Mouse (Mus musculus) ES-Bruce4 (cell line): Measurements from ENCODE around the gene Emp3. TPM values are rescaled to one million over a fixed set of nuclear protein-coding genes. Genes with fewer than 3 reads are reported as not detected.
A peak's percentile ranks its signal among the peaks of the same experiment; 100 is the strongest.
"Not testable (repeated sequence)": the region's sequence is repeated elsewhere in the genome, so short reads cannot be mapped to it uniquely, and the experiment has no call there.

Experiments used
- H3K27ac ChIP-seq: 2 replicates; pipeline ENCODE4 v1.5.1; 2012; ENCODE audit warnings: low read length, inconsistent platforms; ENCODE audit not compliant: insufficient read depth
- H3K27me3 ChIP-seq: 2 replicates; pipeline ENCODE4 v1.6.1; 2012; ENCODE audit warnings: mild to moderate bottlenecking, low read length, inconsistent platforms; ENCODE audit not compliant: control insufficient read depth, poor library complexity, insufficient read depth, severe bottlenecking
- H3K36me3 ChIP-seq: 2 replicates; pipeline ENCODE4 v1.6.1; 2012; ENCODE audit warnings: inconsistent platforms, mild to moderate bottlenecking, low read length, moderate library complexity; ENCODE audit not compliant: control insufficient read depth, poor library complexity, insufficient read depth, severe bottlenecking
- H3K4me1 ChIP-seq: one replicate; pipeline ENCODE4 v1.8.1; 2011; ENCODE audit warnings: low read length; ENCODE audit not compliant: control insufficient read depth, insufficient read depth
- H3K4me3 ChIP-seq: 2 replicates; pipeline ENCODE4 v1.5.1; 2011; ENCODE audit warnings: low read depth, mild to moderate bottlenecking, low read length
- H3K9ac ChIP-seq: 2 replicates; pipeline ENCODE4 v1.6.1; 2012; ENCODE audit warnings: low read depth, mild to moderate bottlenecking, inconsistent platforms; ENCODE audit not compliant: poor library complexity, severe bottlenecking
- H3K9me3 ChIP-seq: replicated peaks from 2 replicates; pipeline ENCODE4 v1.6.1; 2012; ENCODE audit warnings: mild to moderate bottlenecking, low read length, inconsistent platforms; ENCODE audit not compliant: control insufficient read depth, poor library complexity, insufficient read depth, severe bottlenecking
- CTCF ChIP-seq: IDR thresholded peaks from one replicate; pipeline ENCODE4 v1.8.1; 2011; ENCODE audit warnings: low read depth, low read length
- EP300 ChIP-seq: IDR thresholded peaks from 2 replicates; pipeline ENCODE4 v1.6.1; 2011; ENCODE audit warnings: low read depth, low read length; ENCODE audit not compliant: insufficient read depth
- POLR2A ChIP-seq: IDR thresholded peaks from one replicate; pipeline ENCODE4 v1.8.1; 2011; ENCODE audit warnings: low read length; ENCODE audit not compliant: insufficient read depth
- polyA plus RNA-seq: library from polyadenylated mRNA; stranded (reverse); fragments of >200 nt; gene quantifications from 2 replicates; pipeline ENCODE4 v1.2.4, GENCODE M21; 2011; ENCODE audit warnings: low read depth; ENCODE audit not compliant: missing spikeins, insufficient read depth, insufficient read length

The Emp3 gene
- polyA plus RNA-seq, 1 experiment, result 10.6 TPM

DNA sequence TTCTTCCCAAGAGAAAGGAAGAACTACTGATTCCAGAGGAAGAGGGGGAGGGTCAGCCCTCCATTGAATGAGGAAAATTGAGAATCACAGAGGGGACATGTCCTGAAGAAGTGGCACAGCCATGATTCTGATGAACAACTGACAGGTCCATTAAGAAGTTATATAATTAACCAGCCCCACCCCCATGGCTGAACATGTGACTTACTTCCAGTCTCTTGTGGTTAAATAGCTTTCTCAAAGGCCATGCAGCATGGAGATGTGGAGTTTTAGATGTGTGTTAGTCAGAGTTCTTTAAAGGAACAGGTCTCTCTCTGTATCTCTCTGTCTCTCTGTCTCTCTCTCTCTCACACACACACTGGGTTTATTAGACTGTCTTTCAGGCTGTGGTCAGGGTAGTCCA lies 12.8 kb downstream of the Emp3 start:
- H3K36me3 ChIP-seq, result peaks cover 3% of the 10 kb centered on the region; the same call in 1 of the 2 replicates
- no peaks in the 10 kb centered on the region for H3K4me1 ChIP-seq
- TF ChIP-seq CTCF, result no peak
- no peak for TF ChIP-seq POLR2A
- TF ChIP-seq EP300, result no peak
- H3K27ac ChIP-seq, result no peak overlapping the region
- no peaks in the 10 kb centered on the region for H3K27me3 ChIP-seq
- H3K9me3 ChIP-seq, result no peaks in the 10 kb centered on the region
- no peak overlapping the region for H3K9ac ChIP-seq
- no peak overlapping the region for H3K4me3 ChIP-seq

DNA sequence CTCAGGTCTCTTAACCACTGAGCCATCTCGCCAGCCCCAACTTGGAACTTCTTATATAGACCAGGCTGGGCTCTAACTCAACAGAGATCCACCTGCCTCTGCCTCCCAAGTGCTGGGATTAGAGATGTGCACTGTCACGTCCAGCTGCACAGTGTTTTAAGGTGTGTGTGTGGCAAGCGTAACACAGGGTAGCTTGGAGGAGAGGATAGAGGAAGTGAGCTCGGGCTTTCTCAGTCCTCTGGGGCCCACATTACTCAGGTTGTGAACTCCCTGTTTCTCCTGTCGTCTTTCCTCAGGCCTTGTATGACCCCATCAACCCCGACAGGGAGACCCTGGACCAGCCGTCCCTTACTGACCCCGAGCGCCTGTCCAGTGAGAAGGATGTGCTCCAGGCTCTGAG lies 14.6 kb downstream of the Emp3 start:
- H3K27ac ChIP-seq, result no peak overlapping the region
- no peak overlapping the region for H3K9ac ChIP-seq
- no peaks in the 10 kb centered on the region for H3K4me1 ChIP-seq
- no peak for TF ChIP-seq POLR2A
- TF ChIP-seq CTCF, result no peak
- TF ChIP-seq EP300, result no peak
- H3K36me3 ChIP-seq, result peaks cover 3% of the 10 kb centered on the region; the same call in 1 of the 2 replicates
- H3K27me3 ChIP-seq, result no peaks in the 10 kb centered on the region
- no peak overlapping the region for H3K4me3 ChIP-seq
- no peaks in the 10 kb centered on the region for H3K9me3 ChIP-seq

DNA sequence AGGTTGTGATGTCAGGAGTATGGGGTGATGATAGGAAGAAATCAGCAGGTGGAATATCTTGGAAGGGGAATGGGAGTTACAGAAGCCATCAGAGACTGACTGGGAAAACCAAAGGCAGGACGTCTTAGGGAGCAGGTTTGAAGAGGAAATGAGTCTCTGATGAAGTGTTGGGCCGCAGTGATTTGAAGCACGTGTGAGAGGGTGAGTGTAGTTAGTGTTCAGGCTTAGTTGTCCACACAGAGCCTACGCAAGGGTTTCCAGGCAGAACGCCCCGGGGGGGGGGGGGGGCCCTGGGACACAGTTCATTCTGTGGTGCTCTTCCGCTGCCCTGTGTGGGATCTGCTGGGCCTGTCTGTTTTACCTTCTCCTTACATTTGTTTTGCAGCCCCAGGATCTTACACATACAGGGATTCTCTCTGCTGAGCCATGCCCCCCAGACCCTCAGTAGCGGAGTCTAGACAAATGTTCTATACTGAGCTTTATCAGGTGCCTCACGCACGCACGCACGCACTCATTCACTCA lies 18.7 kb downstream of the Emp3 start:
- no peak for TF ChIP-seq CTCF
- no peak for TF ChIP-seq POLR2A
- no peak for TF ChIP-seq EP300
- Histone ChIP-seq H3K9me3 (no peaks in the 10 kb centered on the region), H3K36me3 (no peaks in the 10 kb centered on the region), H3K4me3 (no peak overlapping the region), H3K27ac (no peak overlapping the region), H3K27me3 (no peaks in the 10 kb centered on the region), H3K9ac (no peak overlapping the region), H3K4me1 (no peaks in the 10 kb centered on the region)

DNA sequence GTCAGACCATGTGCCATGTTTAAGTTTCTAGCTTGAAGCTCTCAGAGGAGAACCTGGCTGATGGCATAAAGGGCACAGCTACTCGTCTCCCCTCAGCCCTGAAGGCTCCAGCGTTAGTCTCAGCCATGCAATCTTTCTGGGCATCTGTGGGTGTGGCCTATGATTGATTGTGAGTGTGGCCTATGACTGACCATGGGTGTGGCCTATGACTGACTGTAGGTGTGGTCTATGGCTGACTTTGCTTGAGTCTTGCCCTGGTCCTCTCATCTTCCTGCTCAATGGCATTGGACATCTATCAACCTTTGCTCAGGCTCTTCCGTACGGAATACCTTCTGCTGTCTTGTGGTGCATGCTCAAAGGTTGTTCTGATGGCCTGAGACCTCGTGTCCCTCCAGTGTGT lies 19.6 kb downstream of the Emp3 start:
- no peaks in the 10 kb centered on the region for H3K4me1 ChIP-seq
- no peak overlapping the region for H3K4me3 ChIP-seq
- no peak overlapping the region for H3K27ac ChIP-seq
- no peaks in the 10 kb centered on the region for H3K36me3 ChIP-seq
- H3K9me3 ChIP-seq, result no peaks in the 10 kb centered on the region
- TF ChIP-seq EP300, result no peak
- no peak for TF ChIP-seq CTCF
- TF ChIP-seq POLR2A, result no peak
- H3K27me3 ChIP-seq, result no peaks in the 10 kb centered on the region
- H3K9ac ChIP-seq, result no peak overlapping the region

DNA sequence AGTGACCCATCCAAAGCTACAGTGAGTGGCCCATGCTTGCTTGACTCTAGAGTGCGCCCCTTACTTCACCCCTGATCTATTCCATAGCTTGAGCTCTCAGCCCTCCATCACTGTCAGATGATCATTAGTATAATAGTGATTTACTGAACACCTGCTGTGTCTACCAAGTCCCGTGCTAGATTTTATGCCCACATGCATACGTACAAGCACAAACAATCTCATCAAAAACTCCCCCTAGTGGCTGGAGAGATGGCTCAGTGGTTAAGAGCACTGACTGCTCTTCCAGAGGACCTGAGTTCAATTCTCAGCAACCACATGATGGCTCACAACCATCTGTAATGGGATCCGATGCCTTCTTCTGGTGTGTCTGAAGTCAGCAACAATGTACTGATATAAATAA lies 23.1 kb downstream of the Emp3 start:
- not testable (repeated sequence) for H3K4me1 ChIP-seq, H3K9me3 ChIP-seq, H3K27me3 ChIP-seq, H3K36me3 ChIP-seq
- Histone ChIP-seq H3K4me3 (peak overlapping the region; percentile 69), H3K9ac (peak overlapping the region; percentile 78), H3K27ac (peak overlapping the region; percentile 62)

DNA sequence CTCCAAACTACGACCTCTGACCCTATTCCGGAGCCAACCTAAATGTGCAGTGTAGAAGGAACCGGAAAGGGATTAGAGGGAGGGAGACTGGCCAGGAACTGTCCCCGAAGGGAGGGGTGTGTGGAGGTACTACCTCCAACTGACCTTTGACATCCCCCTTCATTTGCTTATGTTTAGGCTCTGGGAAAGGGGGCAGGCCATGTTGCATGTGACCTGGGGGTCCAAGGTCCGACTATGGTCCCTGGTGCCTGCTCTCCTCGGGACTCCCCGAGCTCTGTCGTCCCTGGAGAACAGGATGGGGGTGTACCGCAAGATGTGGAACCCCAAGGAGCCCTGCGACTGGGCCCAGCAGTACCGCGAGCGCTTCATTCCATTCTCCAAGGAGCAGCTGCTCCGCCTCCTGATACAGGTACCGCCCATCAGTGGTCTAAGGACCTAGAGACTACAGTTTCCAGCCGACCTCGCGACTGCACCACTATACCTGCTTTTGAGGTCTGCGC lies 23.9 kb downstream of the Emp3 start:
- TF ChIP-seq POLR2A (no peak), EP300 (no peak), CTCF (no peak)

More for the DNA sequence above, 23.9 kb downstream of the Emp3 start:
- Histone ChIP-seq H3K4me3 (peak overlapping the region; percentile 86), H3K36me3 (no peaks in the 10 kb centered on the region), H3K27me3 (no peaks in the 10 kb centered on the region), H3K27ac (peak overlapping the region; percentile 83), H3K9me3 (no peaks in the 10 kb centered on the region), H3K9ac (peak overlapping the region; percentile 78), H3K4me1 (no peaks in the 10 kb centered on the region)
